Mouse (Mus musculus): ENCODE data around the gene Ints3.

Gene Ints3

GRCm38 (mm10) chr3:90433381-90434020 lies at the start of gene Ints3:
Ints3 (minus strand) TSS chr3:90433622.
- peak; percentile 99 for DNase-seq (ENCODE audit: low read depth, low spot score)

- peak; percentile 98 for DNase-seq (ENCODE audit: low read depth, low spot score)
Measured at GRCm38 (mm10) chr3:90475831-90476611, 42.6 kb upstream of the Ints3 start, which contains the start of gene Ilf2. Ilf2 (plus strand) TSS chr3:90476126.

- no peak for DNase-seq (ENCODE audit: low read depth, low spot score)
Measured at GRCm38 (mm10) chr3:90475151-90475830, 41.9 kb upstream of the Ints3 start.

- DNase-seq (ENCODE audit: low read depth, low spot score), result peak; percentile 40
Measured at GRCm38 (mm10) chr3:90472213-90472612, 38.8 kb upstream of the Ints3 start.

GRCm38 (mm10) chr3:90467618-90468300 lies 34.3 kb upstream of the Ints3 start:
- no peak for DNase-seq (ENCODE audit: low read depth, low spot score)

GRCm38 (mm10) chr3:90466311-90466766 lies 32.9 kb upstream of the Ints3 start:
- DNase-seq (ENCODE audit: low read depth, low spot score), result peak; percentile 64

- DNase-seq (ENCODE audit: low read depth, low spot score), result peak; percentile 44
Measured at GRCm38 (mm10) chr3:90465686-90466310, 32.4 kb upstream of the Ints3 start, which contains the start of gene Npr1. Npr1 (minus strand) TSS chr3:90465866.

GRCm38 (mm10) chr3:90465081-90465685 lies 31.8 kb upstream of the Ints3 start:
- DNase-seq (ENCODE audit: low read depth, low spot score), result peak; percentile 23

GRCm38 (mm10) chr3:90464552-90465080 lies 31.2 kb upstream of the Ints3 start:
- peak; percentile 17 for DNase-seq (ENCODE audit: low read depth, low spot score)

GRCm38 (mm10) chr3:90462579-90462978 lies 29.2 kb upstream of the Ints3 start:
- DNase-seq (ENCODE audit: low read depth, low spot score), result no peak

- DNase-seq (ENCODE audit: low read depth, low spot score), result no peak
Measured at GRCm38 (mm10) chr3:90461935-90462334, 28.5 kb upstream of the Ints3 start.

GRCm38 (mm10) chr3:90460315-90460714 lies 26.9 kb upstream of the Ints3 start:
- no peak for DNase-seq (ENCODE audit: low read depth, low spot score)

GRCm38 (mm10) chr3:90459727-90460126 lies 26.3 kb upstream of the Ints3 start:
- no peak for DNase-seq (ENCODE audit: low read depth, low spot score)

GRCm38 (mm10) chr3:90454931-90455330 lies 21.5 kb upstream of the Ints3 start:
- DNase-seq (ENCODE audit: low read depth, low spot score), result no peak

GRCm38 (mm10) chr3:90451396-90452095 lies 18.1 kb upstream of the Ints3 start:
- DNase-seq (ENCODE audit: low read depth, low spot score), result no peak

GRCm38 (mm10) chr3:90450874-90451273 lies 17.5 kb upstream of the Ints3 start:
- no peak for DNase-seq (ENCODE audit: low read depth, low spot score)

GRCm38 (mm10) chr3:90448626-90449025 lies 15.2 kb upstream of the Ints3 start:
- no peak for DNase-seq (ENCODE audit: low read depth, low spot score)

GRCm38 (mm10) chr3:90447123-90447494 lies 13.7 kb upstream of the Ints3 start:
- peak; percentile 78 for DNase-seq (ENCODE audit: low read depth, low spot score)

GRCm38 (mm10) chr3:90446389-90447122 lies 13.1 kb upstream of the Ints3 start:
- peak; percentile 94 for DNase-seq (ENCODE audit: low read depth, low spot score)

Data from mesoderm, embryonic 11.5 days (tissue).